Mouse (Mus musculus): ENCODE measurements around the gene Ccdc180.

The Ccdc180 gene

GRCm38 (mm10) chr4:45971806-45972447, 81.8 kb downstream of the Ccdc180 start:
- peak; percentile 97 for DNase-seq (ENCODE audit: low spot score)

GRCm38 (mm10) chr4:45972448-45972854, 82.3 kb downstream of the Ccdc180 start:
- DNase-seq (ENCODE audit: low spot score) = no peak

GRCm38 (mm10) chr4:45972951-45973350, 82.8 kb downstream of the Ccdc180 start:
- DNase-seq (ENCODE audit: low spot score) = no peak

- DNase-seq (ENCODE audit: low spot score) = no peak
These were observed 87.0 kb downstream of the Ccdc180 start for GRCm38 (mm10) chr4:45976931-45977667.

DNA sequence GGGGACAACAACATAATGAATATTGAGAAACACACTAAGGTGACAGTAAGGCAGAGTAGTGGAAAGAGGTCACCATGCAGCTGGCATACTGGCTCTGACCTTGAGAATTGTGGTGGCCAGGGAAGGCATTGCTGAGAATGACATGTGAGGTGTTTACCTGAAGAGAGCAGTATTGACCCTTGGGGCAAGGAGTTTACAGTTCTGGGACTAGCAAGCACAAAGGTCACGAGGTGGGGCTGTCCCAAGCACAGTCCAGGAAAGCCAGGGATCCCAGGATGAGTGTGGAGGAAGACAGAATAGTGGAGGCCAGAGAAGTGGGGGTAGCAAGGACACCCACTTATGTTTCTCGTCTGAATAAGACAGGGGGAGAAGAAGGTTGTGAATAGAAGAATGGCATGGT, 89.8 kb downstream of the Ccdc180 start:
- DNase-seq (ENCODE audit: low spot score) = no peak

- DNase-seq (ENCODE audit: low spot score) = no peak
These were observed 91.0 kb downstream of the Ccdc180 start for GRCm38 (mm10) chr4:45981054-45981453.

DNA sequence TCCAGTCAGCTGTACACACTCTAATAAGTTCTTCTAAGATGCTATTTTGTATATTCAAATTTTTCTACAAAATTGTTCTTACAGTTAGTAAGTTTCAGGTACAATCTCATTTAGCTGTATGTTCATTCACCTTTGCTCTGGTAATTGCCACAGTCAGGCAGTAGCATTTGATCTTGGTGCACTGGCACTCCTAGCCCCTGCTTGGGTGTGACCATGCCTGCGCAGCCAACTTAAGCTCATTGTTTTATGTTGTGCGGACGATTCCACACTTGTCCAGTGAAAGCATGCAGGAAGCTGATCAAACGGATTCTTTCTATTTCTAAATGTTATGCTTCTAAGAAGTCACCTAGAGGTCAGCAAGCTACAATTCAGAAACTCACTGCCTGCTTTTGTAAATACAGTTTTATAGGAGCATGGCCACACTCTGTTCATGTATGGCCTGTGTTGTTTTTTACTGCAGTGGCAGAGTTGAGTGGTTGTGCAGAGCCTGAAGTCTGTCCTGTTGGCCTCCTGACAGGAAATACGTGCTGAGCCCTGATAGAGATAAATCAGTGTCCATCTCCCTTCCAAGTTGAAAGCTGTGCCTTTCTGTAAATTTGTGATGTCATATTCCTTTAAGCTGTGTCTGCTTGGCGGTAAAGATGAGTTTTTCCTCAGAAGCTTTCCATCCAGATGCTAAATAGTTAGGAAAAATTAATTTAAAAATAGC, 100.5 kb downstream of the Ccdc180 start:
- DNase-seq (ENCODE audit: low spot score) = no peak

GRCm38 (mm10) chr4:45998536-45998935, 108.4 kb downstream of the Ccdc180 start:
- no peak for DNase-seq (ENCODE audit: low spot score)

Data from spleen, adult 12 weeks (tissue).